Mouse (Mus musculus) brain, adult 2 months (tissue): ENCODE measurements around the gene Dlat.
A peak's percentile ranks its signal among the peaks of the same experiment; 100 is the strongest.
"Not testable (repeated sequence)": the region's sequence is repeated elsewhere in the genome, so short reads cannot be mapped to it uniquely, and the experiment has no call there.

Experiments used
- DNase-seq: peaks from one replicate; pipeline ENCODE4 v3.0.0; 2011; ENCODE audit warnings: low read depth, low spot score

Gene Dlat

GRCm38 (mm10) chr9:50660431-50660830, 851 bp upstream of the Dlat start:
- DNase-seq = peak; percentile 51

- DNase-seq = peak; percentile 27
These were observed 615 bp downstream of the Dlat start for GRCm38 (mm10) chr9:50658941-50659388.

GRCm38 (mm10) chr9:50658391-50658790, 1.2 kb downstream of the Dlat start:
- DNase-seq = no peak

GRCm38 (mm10) chr9:50650503-50650902, 9.1 kb downstream of the Dlat start:
- no peak for DNase-seq

GRCm38 (mm10) chr9:50646826-50647370, 12.7 kb downstream of the Dlat start:
- no peak for DNase-seq

DNA sequence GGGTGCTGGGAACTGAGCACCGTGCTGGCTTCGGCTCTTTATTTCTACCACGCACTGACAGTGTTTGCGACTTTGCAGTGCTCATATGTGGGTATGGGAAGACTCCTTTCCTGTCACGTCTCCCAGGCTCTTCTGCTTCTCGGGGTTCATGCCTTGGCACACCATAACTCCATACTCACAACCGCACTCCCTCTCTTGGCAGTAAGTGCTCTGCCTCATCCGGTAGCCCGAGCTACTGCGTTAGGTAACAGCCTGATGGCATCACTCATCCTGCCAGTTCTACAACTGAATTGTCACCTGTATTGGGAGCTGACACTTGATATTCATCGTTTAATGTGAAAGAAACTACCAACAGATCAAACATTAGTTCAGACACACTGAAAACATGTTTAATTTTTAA, 25.3 kb downstream of the Dlat start:
- no peak for DNase-seq

- DNase-seq = peak; percentile 18
These were observed 26.5 kb downstream of the Dlat start for GRCm38 (mm10) chr9:50633059-50633458.

DNA sequence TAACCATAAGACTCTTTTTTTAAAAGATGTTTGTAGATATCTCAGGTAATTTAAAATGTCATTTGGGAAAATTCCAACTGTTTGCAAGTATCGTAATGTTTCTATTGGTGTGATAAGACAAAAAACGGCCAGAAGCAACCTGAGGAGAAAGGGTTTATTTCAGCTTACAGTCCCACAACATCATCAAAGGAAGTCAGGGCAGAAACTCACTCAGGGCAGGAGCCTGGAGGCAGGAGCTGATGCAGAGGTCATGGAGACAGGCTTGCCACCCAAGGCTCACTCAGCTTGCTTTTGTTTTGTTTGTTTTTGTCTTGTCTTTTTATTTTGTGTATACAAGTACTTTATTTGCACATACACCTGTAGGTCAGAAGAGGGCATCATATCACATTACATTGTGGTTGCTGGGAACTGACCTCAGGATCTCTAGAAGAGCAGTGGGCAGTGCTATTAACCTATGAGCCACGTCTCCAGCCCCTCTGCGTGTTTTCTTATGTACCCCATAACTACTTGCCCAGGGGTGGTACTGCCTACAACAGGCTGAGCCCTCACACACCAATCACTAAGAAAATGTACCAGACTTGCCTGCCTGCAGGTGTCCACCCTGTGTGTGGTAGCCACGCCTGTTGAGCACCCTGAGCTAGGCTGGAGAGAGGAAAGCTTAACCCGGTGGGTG, 27.4 kb downstream of the Dlat start:
- no peak for DNase-seq

- DNase-seq = not testable (repeated sequence)
These were observed 28.7 kb downstream of the Dlat start for GRCm38 (mm10) chr9:50630903-50631302.

DNA sequence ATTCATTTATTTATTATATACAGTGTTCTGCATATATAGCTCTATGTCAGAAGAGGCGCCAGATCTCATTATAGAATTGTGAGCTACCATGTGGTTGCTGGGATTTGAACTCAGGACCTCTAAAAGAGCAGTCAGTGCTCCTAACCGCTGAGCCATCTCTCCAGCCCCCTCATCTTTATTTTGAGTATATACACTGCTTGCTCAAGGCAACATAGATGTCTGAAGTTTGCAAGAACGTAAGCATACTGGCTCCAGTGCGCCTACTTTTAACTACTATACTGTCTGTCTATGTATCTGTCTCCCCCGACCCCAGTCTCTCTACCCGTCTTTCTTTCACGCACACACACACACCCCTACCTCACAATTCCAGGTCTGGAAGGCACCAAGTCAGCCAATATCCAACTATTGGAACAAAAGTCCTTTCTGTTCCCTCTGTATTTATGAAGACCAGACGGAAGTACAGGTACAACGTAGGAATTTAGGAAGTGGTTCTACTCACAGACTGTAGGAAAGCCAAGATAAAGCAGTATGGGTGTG, 41.7 kb downstream of the Dlat start:
- DNase-seq = no peak

DNA sequence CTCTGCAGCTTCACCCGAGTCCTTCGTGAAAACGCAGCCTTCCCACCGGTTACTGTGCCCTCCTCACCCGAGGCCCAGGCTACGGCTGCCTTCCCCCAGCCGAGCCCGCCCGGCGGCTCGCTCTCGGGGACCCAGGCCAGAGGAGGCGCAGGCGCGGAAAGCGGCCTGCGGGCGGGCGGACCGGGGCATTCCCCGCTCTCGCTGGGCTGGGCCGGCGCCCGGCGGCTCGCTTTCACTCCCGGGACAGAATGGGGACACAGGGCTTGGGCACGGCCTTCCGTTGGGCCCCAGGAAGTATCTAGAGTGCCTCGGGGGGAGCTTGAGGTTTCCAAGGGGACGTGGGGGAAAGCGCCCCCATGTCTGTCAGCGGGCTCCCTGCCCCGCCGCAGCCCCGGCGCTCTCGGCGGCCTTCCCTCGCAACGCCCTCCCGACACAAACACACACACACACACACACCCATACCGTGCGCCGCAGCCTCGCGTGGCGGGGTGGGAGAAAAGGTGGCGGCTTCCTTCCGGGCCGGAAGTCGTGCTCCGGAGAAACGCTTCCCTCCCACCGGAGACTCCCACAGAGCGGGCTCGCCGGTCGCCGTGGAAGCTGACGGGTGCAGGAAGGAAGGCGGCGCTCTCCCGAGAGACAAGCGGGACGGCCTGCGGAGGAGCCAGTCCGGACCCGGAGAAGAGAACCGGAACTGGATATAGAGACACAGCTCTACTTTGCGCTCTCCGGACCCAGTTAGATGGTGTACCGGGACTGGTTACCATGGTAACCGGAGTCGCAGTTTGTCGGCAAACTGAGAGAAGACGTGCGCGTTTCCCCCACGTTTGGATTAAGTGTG, 42.6 kb downstream of the Dlat start, which contains the start of the genes Pih1d2 and Nkapd1:
TSS of gene Pih1d2 (plus strand) at position 556 of the 838 bp plus-strand sequence.
TSS of gene Nkapd1 (minus strand) at position 699 of the 838 bp plus-strand sequence.
- DNase-seq = peak; percentile 96

- no peak for DNase-seq
These were observed 43.4 kb downstream of the Dlat start for GRCm38 (mm10) chr9:50616161-50616560.

- DNase-seq = peak; percentile 62
These were observed 47.5 kb downstream of the Dlat start for GRCm38 (mm10) chr9:50612115-50612514.

- no peak for DNase-seq
These were observed 55.2 kb downstream of the Dlat start for GRCm38 (mm10) chr9:50604338-50604737.

DNA sequence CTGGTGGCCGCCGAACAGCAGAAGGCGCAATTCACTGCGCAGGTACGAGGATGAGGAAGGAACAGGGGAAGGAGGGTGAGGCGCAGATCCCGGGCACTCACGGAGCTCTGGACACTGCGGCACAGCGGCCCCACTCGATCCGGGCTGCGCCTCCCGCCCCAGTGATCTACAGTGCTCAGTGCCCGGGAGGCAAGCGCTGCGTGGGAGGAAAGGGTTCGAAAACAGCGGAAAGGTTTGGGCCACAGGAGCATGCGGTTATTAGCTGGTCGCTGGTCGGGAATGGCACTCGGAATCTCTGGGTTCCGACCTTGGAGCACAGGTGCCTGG, 55.6 kb downstream of the Dlat start:
- DNase-seq = no peak

DNA sequence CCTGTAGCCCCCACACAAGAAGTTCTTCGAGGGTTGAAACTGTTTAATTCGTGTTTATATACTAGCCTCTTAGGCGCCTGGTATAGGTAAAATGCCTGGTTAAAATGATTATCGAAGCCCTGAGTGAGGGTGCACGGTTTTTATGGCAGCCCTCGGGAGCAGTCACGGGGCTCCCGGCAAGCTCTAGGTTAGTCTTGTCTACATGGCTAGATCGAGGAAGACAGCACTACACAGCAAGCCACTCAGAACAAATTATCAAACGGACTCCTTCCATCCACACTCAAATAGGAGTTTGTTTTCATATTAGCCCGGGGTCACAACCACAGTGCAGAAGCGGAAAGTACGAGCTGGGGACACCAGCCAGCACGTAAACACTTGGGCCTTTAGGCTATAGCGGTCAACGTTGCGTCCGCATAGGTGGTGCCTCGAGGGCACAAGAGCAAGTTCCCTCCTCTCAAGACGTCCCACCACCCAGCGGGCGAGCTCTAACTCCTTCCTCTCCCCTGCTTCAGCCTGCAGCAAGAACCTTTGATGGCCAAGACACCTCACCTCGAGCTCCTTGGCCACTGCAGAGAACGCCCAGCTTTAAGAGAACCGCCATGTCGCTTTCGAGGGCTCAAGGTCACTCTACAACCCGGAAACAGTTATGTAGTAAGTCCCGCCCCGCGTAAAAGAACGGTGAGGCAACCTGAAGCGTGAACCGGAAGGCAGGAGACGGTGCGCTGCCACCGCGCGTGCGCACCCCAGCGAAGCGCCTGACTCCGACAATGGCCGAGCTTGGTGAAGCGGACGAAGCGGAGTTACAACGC, 56.2 kb downstream of the Dlat start, which contains the start of the genes Sdhd and Timm8b:
TSS of gene Sdhd (minus strand) at position 624 of the 809 bp plus-strand sequence.
TSS of gene Timm8b (plus strand) at position 722 of the 809 bp plus-strand sequence.
- DNase-seq = peak; percentile 98

GRCm38 (mm10) chr9:50602055-50602845, 57.3 kb downstream of the Dlat start:
- no peak for DNase-seq

DNA sequence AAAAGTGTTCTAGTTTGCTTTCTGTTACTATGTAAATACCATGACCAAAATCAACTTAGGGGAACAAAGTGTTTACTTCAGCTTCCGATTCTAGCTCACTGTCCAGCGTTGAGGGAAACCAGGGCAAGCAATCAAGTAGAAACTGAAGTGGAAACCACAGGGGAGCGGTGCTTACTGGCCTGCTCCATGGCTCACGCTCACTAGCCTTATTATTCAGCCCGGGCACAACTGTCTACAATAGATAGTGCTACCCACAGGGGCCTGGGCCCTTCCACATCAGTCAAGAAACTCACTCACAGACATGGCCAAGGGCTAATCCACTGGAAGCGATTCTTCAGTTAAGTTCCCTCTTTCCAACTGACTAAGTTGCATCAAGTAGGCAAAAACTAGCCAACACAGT, 58.0 kb downstream of the Dlat start:
- no peak for DNase-seq

DNA sequence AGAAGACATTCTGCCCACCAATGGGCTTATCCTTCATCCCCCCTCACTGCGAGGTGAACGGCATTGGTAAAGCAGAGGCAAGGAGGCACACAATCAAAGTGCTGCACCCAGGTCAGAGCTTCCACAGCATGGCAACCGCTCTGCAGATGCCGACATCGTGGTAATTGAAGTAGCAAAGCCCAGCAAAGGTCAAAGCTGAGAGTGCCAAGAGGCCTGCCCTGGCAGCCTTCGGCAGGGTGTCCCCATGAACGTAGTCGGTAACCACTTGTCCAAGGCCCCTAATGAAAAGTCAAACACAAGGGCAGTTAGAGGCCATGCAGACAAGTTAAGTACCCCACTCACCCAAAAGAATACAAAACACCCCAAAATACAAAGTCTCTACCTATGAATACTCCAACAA, 62.6 kb downstream of the Dlat start:
- DNase-seq = no peak

DNA sequence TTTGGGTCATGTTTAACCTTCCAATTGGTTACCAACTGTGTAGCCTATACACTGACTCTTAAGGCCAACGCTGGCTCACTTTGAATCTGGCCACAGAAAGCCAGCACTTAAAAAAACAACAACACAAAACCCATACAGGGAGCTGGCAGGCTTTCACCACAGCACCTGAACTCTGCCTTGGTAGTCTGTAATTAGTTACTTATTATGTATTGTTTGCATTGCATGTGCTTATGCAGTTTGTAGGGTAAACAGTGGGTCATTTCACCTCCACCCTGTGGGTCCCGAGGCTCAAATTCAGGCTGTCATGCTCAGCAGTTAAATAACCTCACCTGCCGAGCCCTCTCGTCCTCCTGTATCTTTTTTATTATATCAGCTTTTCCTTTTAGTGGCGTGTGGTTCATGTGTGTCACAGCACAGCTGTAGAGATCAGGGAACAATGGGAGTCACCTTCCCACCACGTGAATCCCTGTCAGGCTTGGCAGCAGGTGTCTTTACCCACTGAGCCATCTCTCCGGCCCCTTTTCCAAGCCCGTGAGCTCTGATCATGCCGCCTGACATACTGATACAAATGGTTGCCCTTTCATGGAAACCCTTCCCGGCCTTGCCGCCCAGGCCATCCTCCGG, 64.7 kb downstream of the Dlat start:
- no peak for DNase-seq
